Mouse (Mus musculus): ENCODE measurements around the gene Slc12a8.

The Slc12a8 gene

GRCm38 (mm10) chr16:33544346-33544745, 27.2 kb downstream of the Slc12a8 start:
- DNase-seq, result no peak

- no peak for DNase-seq
Measured at GRCm38 (mm10) chr16:33545530-33545929, 28.4 kb downstream of the Slc12a8 start.

- no peak for DNase-seq
Measured at GRCm38 (mm10) chr16:33553689-33554342, 36.7 kb downstream of the Slc12a8 start.

- DNase-seq, result no peak
Measured at GRCm38 (mm10) chr16:33558121-33558520, 41.0 kb downstream of the Slc12a8 start.

- peak; percentile 89 for DNase-seq
Measured at GRCm38 (mm10) chr16:33560281-33560680, 43.2 kb downstream of the Slc12a8 start.

GRCm38 (mm10) chr16:33561308-33562009, 44.3 kb downstream of the Slc12a8 start:
- DNase-seq, result no peak

- peak; percentile 53 for DNase-seq
Measured at GRCm38 (mm10) chr16:33562874-33563537, 45.9 kb downstream of the Slc12a8 start.

GRCm38 (mm10) chr16:33563538-33564013, 46.4 kb downstream of the Slc12a8 start:
- peak; percentile 33 for DNase-seq

GRCm38 (mm10) chr16:33566467-33566866, 49.3 kb downstream of the Slc12a8 start:
- DNase-seq, result no peak

- peak; percentile 76 for DNase-seq
Measured at GRCm38 (mm10) chr16:33567736-33568135, 50.6 kb downstream of the Slc12a8 start.

GRCm38 (mm10) chr16:33568269-33569016, 51.3 kb downstream of the Slc12a8 start:
- no peak for DNase-seq

GRCm38 (mm10) chr16:33572646-33573045, 55.5 kb downstream of the Slc12a8 start:
- no peak for DNase-seq

- no peak for DNase-seq
Measured at GRCm38 (mm10) chr16:33573703-33574102, 56.6 kb downstream of the Slc12a8 start.

- no peak for DNase-seq
Measured at GRCm38 (mm10) chr16:33575728-33576127, 58.6 kb downstream of the Slc12a8 start.

- no peak for DNase-seq
Measured at GRCm38 (mm10) chr16:33576271-33577189, 59.4 kb downstream of the Slc12a8 start.

GRCm38 (mm10) chr16:33578462-33578861, 61.3 kb downstream of the Slc12a8 start:
- DNase-seq, result no peak

- DNase-seq, result no peak
Measured at GRCm38 (mm10) chr16:33580331-33580730, 63.2 kb downstream of the Slc12a8 start.

GRCm38 (mm10) chr16:33580736-33581241, 63.7 kb downstream of the Slc12a8 start:
- DNase-seq, result peak; percentile 60

GRCm38 (mm10) chr16:33581661-33582099, 64.6 kb downstream of the Slc12a8 start:
- peak; percentile 55 for DNase-seq

- no peak for DNase-seq
Measured at GRCm38 (mm10) chr16:33582495-33582894, 65.4 kb downstream of the Slc12a8 start.

GRCm38 (mm10) chr16:33583333-33583732, 66.2 kb downstream of the Slc12a8 start:
- DNase-seq, result no peak

Data from kidney, adult 9 months (tissue).